Mouse (Mus musculus) left cerebral cortex, postnatal 14 days (tissue): ENCODE results near the gene Dclk2. TPM values are rescaled to one million over a fixed set of nuclear protein-coding genes. Genes with fewer than 3 reads are reported as not detected.
A peak's percentile ranks its signal among the peaks of the same experiment; 100 is the strongest.

Experiments
- DNase-seq, 2 experiments: peaks; one replicate each; pipeline ENCODE4 v3.0.0; 2021 to 2022; ENCODE audit warnings: low spot score in 2 of 2, mixed read lengths in 1 of 2
- intact Hi-C: fragments of 180-260 bp; cut with DNase I; formaldehyde crosslinking; loops from one replicate; pipeline ENCODE4 v1.15.1; 2025
- long read RNA-seq, 2 experiments: library from polyadenylated mRNA; stranded (forward); transcript quantifications; one replicate each; pipeline ENCODE4 v2.0.0; 2021
- total RNA-seq, 2 experiments: library from RNA; stranded (reverse); gene quantifications; 2 replicates each; pipeline ENCODE4 v1.2.3; 2021

Gene Dclk2
- 10 to 100 TPM; 74.7 to 80.2 TPM for total RNA-seq
- long read RNA-seq, experiment 1, full-length matches to known transcripts: 5 of 90 reads
- long read RNA-seq, experiment 1, partial matches to known transcripts: 9 of 90 reads
- long read RNA-seq, experiment 1, other reads (novel, unspliced or antisense): 76 of 90 reads
- long read RNA-seq, experiment 2, partial matches to known transcripts: 2 of 80 reads
- long read RNA-seq, experiment 2, other reads (novel, unspliced or antisense): 74 of 80 reads

- peak; percentile 67 to 79 for DNase-seq
- intact Hi-C loops: no loop called here
Observed at GRCm38 (mm10) chr3:86920343-86921083, at the start of gene Dclk2. TSS of gene Dclk2 (minus strand) at chr3:86920852.

GRCm38 (mm10) chr3:86962665-86963435, 42.2 kb upstream of the Dclk2 start:
- intact Hi-C loops: no loop called here
- no peak for DNase-seq

DNA sequence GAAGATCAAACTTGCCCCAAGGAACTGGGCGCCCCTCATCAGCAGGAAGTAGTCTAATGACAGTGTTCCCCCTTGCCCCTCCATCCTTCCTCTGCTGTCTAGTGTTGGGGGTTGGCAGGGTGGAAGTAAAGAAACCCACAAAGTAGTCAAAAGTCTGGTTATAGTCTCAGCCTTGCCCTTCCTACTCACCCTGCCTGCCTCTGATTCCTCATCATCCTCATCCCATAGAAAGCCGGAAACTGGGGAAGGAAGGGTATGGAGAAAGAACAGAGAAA, 40.7 kb upstream of the Dclk2 start:
- no peak for DNase-seq
- intact Hi-C loops: no loop called here

DNA sequence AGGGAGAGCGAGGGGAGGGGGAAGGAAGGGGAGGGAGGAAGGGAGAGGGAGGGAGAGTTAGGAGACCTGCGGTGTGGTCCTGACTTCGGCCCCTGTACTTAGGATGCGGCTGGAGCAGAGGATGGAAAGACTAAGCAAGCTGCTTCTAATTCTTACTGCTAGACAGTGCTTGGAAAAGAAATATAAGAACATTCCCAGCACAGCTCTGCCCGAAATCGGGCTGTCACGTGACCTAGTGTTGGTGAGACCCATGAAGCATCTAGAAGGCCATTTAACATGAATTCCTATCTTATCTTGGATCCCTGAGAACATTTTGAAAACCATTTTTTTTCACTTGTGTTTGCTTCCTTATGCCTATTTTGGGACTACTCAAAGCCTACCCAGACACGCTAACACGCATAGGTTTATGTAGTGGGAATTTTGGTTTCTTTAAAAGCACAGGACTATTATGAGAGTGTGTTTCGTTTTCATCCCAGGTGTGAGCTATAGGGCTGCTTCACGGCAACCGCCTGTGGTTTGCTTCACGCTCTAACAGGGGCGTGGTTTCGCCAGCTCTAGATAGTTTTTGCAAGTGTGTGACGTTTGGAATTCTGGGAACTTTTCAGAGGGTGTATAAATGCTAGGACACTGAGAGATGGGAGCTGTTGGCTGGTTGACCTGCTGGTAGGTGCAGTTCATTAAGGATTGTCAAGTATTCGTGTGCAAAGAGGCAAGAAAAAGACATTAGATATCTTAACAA, 40.2 kb upstream of the Dclk2 start:
- intact Hi-C loops: no loop called here
- no peak for DNase-seq

GRCm38 (mm10) chr3:86959088-86959487, 38.4 kb upstream of the Dclk2 start:
- intact Hi-C loops: no loop called here
- DNase-seq: no peak

DNA sequence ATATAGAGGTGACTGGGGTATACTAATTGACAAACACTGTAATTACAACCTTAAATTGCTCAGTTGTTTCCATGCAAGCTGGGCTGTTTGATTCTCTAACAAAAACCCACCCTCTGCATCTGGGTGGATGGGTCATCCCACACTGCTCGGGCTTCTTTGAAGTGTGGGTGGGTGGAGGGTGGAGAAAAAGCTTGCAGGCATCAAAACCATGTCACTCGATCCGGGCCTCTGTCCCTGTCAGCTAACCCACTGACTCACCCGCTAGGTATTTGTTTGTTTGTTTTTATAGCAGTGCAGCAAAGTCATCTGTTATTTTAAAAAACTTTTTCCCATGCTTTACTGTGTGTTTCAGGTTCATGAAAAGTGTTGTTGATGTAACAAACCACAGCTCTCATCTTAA, 34.7 kb upstream of the Dclk2 start:
- intact Hi-C loops: no loop called here

GRCm38 (mm10) chr3:86954521-86954920, 33.9 kb upstream of the Dclk2 start:
- intact Hi-C loops: no loop called here
- no peak for DNase-seq

More for the DNA sequence above, 34.7 kb upstream of the Dclk2 start:
- DNase-seq: no peak

DNA sequence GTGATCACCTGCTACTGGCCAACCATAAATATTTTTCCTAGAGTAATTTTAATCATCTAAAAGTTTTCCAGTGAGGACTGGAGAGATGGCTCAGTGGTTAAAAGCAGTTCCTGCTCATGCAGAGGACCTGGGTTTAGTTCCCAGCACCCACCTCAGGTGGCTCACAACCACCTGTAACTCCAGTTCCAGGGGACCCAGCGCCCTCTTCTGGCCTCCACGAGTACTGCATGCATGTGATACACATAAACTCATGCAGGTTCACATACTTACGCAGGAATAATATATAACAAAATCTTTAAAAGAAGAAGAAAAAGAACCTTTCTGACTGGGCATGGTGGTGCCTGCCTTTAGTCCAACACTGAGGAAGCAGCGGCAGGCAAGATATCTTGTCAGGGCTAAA, 33.2 kb upstream of the Dclk2 start:
- intact Hi-C loops: no loop called here
- no peak for DNase-seq

DNA sequence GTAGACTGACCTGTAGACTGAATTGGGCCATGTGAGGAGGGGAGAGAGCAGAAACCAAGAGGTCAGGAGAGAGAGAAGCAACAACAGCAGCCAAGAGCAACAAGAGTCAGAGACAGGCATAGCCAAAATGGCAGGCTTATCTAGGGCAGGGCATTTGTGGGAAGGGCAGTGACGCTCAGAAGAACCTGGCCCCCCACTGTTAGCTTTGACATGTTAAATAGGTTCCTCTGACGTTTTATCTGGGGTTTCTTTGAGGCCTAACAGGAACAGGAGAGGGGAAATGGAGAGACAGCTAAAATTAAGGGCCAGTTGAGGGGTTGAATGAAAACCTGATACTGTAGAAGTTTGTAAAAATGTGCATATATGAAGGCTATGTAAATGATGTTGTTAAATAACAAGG, 30.0 kb upstream of the Dclk2 start:
- no peak for DNase-seq
- intact Hi-C loops: no loop called here

- intact Hi-C loops: no loop called here
- peak; percentile 39 to 45 for DNase-seq
Observed at GRCm38 (mm10) chr3:86936254-86936836, 15.7 kb upstream of the Dclk2 start.

DNA sequence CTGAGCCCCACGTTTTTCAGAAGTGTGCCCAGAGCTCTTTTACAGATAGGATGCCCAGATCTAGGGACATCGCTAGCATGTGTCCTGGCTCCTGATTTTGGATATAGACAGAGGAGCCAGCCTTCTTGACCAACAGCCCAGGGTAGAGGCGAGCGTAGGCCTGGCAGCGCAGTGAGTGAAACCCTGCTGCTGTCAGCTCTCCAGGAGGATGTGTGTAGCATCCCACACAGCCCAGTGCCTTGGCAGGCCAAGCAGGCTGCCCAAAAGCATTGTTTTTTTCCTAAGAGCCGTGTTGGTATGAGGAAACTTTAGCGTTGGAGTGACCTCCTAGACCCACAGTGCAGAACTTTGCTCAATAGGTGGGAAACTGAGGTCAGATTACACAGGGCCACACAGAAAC, 12.8 kb upstream of the Dclk2 start:
- intact Hi-C loops: no loop called here

DNA sequence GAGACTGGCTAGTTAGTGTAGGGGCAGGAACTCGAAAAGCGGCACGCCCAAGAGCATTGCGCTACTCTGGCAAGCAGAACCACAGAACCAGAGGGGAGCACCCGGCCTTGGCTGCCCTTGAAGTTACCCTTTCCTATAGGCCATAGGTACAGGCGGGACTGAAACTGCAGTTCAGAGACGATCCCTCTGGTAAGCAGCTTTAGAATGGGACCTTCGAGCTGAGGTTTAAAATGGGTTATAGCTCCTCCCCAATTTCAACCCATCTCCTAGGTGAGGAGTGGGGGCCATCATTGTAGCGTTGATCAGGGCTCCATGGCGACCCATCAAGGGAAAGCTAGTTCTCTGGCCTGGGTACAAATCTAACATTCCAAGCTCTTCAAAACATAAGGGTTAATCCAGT, 3.0 kb upstream of the Dclk2 start:
- intact Hi-C loops: no loop called here
- DNase-seq: no peak

More for the DNA sequence above, 12.8 kb upstream of the Dclk2 start:
- DNase-seq: no peak

GRCm38 (mm10) chr3:86921181-86921975, 726 bp upstream of the Dclk2 start:
- DNase-seq: no peak
- intact Hi-C loops: no loop called here

GRCm38 (mm10) chr3:86919641-86920342, 860 bp downstream of the Dclk2 start:
- DNase-seq: peak in 1 of 2 experiments; percentile 39
- intact Hi-C loops: loop anchor here (5.0 kb wide), 2 partner anchors 82 to 132 kb away; no protein-coding TSS in a partner anchor

GRCm38 (mm10) chr3:86917048-86917447, 3.6 kb downstream of the Dclk2 start:
- DNase-seq: no peak
- intact Hi-C loops: loop anchor here (5.0 kb wide), 2 partner anchors 80 to 130 kb away; no protein-coding TSS in a partner anchor

GRCm38 (mm10) chr3:86916626-86917025, 4.0 kb downstream of the Dclk2 start:
- DNase-seq: no peak
- intact Hi-C loops: loop anchor here (5.0 kb wide), 2 partner anchors 79 to 129 kb away; no protein-coding TSS in a partner anchor

DNA sequence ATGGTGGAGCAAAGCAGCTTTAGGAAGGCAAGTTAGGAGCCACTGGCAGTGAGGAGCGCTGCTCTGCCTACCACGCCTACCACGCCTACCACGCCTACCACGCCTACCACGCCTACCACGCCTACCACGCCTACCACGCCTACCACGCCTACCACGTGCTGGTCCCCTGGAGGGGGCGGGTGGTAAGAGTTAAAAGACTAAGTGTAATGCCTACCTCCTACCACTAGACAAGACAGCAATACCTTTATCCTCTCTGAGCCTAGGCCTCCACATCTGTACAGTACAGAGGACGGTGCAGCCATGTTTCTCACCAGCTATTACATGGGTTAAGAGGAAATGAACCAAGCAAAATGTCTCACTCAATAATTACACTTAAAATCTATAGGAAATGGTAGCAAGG, 5.4 kb downstream of the Dclk2 start:
- DNase-seq: no peak
- intact Hi-C loops: loop anchor here (5.0 kb wide), 2 partner anchors 78 to 128 kb away; no protein-coding TSS in a partner anchor

DNA sequence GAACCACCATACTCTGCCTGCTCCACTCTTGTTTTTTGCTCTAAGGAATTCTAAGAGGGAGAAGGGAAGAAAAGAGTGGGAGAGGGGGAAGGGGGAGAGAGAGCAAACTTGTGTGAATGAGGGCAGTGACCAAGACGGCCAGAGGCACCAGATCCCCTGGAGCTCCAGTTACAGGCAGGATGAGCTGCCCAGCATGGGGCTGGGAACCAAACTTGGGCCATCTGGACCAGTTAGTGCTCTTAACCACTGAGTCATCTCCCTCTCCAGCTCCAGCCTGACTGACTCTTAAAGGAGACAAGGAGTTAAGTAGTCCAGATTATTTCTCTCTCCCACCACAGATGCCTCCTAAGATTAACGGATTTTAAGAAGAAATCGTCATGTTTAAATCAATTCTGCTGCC, 6.3 kb downstream of the Dclk2 start:
- no peak for DNase-seq
- intact Hi-C loops: no loop called here
